Mouse (Mus musculus): ENCODE measurements around the gene Afap1l2. TPM values are rescaled to one million over a fixed set of nuclear protein-coding genes. Genes with fewer than 3 reads are reported as not detected.

The Afap1l2 gene
- total and polyA plus RNA-seq, 3 experiments: 0.17 to 3.1 (median 0.44) TPM

- H3K27me3 ChIP-seq (replicated peaks): no peaks in the 10 kb centered on the region
- no peaks in the 10 kb centered on the region for H3K9me3 ChIP-seq (replicated peaks; ENCODE audit: low read length)
- H3K4me2 ChIP-seq (ENCODE audit: insufficient read depth, low read depth, poor library complexity, severe bottlenecking): no peak overlapping the region
- no peak for DNase-seq (ENCODE audit: extremely low read depth)
- H3K36me3 ChIP-seq (replicated peaks in 1 of 2; ENCODE audit: control insufficient read depth in 1 of 2, insufficient read depth in 1 of 2, low read length in 1 of 2): no peaks in the 10 kb centered on the region
- H3K4me3 ChIP-seq (replicated peaks in 1 of 3; ENCODE audit: low read depth in 2 of 3, low read length in 2 of 3, poor library complexity in 1 of 3): no peak overlapping the region
- H3K79me2 ChIP-seq (replicated peaks; ENCODE audit: control insufficient read depth, extremely low read depth, insufficient read depth, poor library complexity, severe bottlenecking): no peaks in the 10 kb centered on the region
- in situ Hi-C loops (cut with MboI; ENCODE audit: low pct_ligation_motif_present, low pct_unique_long_range_greater_than_20kb, low sequenced_read_pairs) (no loop called here), dilution Hi-C loops (cut with MboI; ENCODE audit: extremely low pct_ligation_motif_present, extremely low pct_unique_long_range_greater_than_20kb, low sequenced_read_pairs) (no loop called here)
- no peak for TF ChIP-seq JUN (IDR thresholded peaks at IDR 0.05; ENCODE audit: insufficient read depth, low read depth, low read length)
- TF ChIP-seq ELF1 (IDR thresholded peaks at IDR 0.05; ENCODE audit: low read depth, low read length): no peak
- TF ChIP-seq NELFE (IDR thresholded peaks at IDR 0.05; ENCODE audit: low read depth, low read length): no peak
- TF ChIP-seq E2F4 (IDR thresholded peaks at IDR 0.05; ENCODE audit: insufficient replicate concordance, low read depth, low read length): no peak
- no peak for TF ChIP-seq ZC3H11A (IDR thresholded peaks at IDR 0.05; ENCODE audit: low read depth, low read length)
- TF ChIP-seq PAX5 (IDR thresholded peaks at IDR 0.05; ENCODE audit: low read length): no peak
- no peak for TF ChIP-seq TBP (conservative IDR thresholded peaks at IDR 0.05; ENCODE audit: low read depth, low read length)
- TF ChIP-seq BHLHE40 (IDR thresholded peaks at IDR 0.05; ENCODE audit: low read depth, low read length): no peak
- no peak for TF ChIP-seq ZKSCAN1 (IDR thresholded peaks at IDR 0.05; ENCODE audit: borderline replicate concordance, low read depth, low read length)
- TF ChIP-seq CHD1 (IDR thresholded peaks at IDR 0.05; ENCODE audit: low read depth, low read length): no peak
- TF ChIP-seq CTCF (conservative IDR thresholded peaks at IDR 0.05 in 1 of 2, IDR thresholded peaks at IDR 0.05 in 1 of 2; ENCODE audit: low read depth in 2 of 2, low read length in 2 of 2): no peak
- TF ChIP-seq USF2 (conservative IDR thresholded peaks at IDR 0.05; ENCODE audit: low read depth, low read length): no peak
- TF ChIP-seq MEF2A (IDR thresholded peaks at IDR 0.05; ENCODE audit: borderline replicate concordance, low read depth, low read length): no peak
- TF ChIP-seq RCOR1 (conservative IDR thresholded peaks at IDR 0.05; ENCODE audit: low read depth, low read length): no peak
- no peak for TF ChIP-seq HCFC1 (IDR thresholded peaks at IDR 0.05; ENCODE audit: low read depth, low read length)
- no peaks in the 10 kb centered on the region for H3K4me1 ChIP-seq (ENCODE audit: control insufficient read depth in 1 of 2, insufficient read depth in 2 of 2)
- H3K27ac ChIP-seq (ENCODE audit: insufficient read depth, low read depth): no peak overlapping the region
- H3K9ac ChIP-seq (ENCODE audit: insufficient read depth, low read depth): no peak overlapping the region
Observed at GRCm38 (mm10) chr19:56994653-56995052, 13.4 kb downstream of the Afap1l2 start.

- DNase-seq (ENCODE audit: extremely low read depth): no peak
- in situ Hi-C loops (cut with MboI; ENCODE audit: low pct_ligation_motif_present, low pct_unique_long_range_greater_than_20kb, low sequenced_read_pairs): no loop called here
- no peaks in the 10 kb centered on the region for H3K4me1 ChIP-seq (ENCODE audit: control insufficient read depth in 1 of 2, insufficient read depth in 2 of 2)
- no peaks in the 10 kb centered on the region for H3K9me3 ChIP-seq (replicated peaks; ENCODE audit: low read length)
- dilution Hi-C loops (cut with MboI; ENCODE audit: extremely low pct_ligation_motif_present, extremely low pct_unique_long_range_greater_than_20kb, low sequenced_read_pairs): no loop called here
- no peak overlapping the region for H3K27ac ChIP-seq (ENCODE audit: insufficient read depth, low read depth)
- H3K27me3 ChIP-seq (replicated peaks): no peaks in the 10 kb centered on the region
- H3K36me3 ChIP-seq (replicated peaks in 1 of 2; ENCODE audit: control insufficient read depth in 1 of 2, insufficient read depth in 1 of 2, low read length in 1 of 2): no peaks in the 10 kb centered on the region
- H3K79me2 ChIP-seq (replicated peaks; ENCODE audit: control insufficient read depth, extremely low read depth, insufficient read depth, poor library complexity, severe bottlenecking): no peaks in the 10 kb centered on the region
- TF ChIP-seq ETS1 (conservative IDR thresholded peaks at IDR 0.05; ENCODE audit: low read depth, low read length) (no peak), BHLHE40 (IDR thresholded peaks at IDR 0.05; ENCODE audit: low read depth, low read length) (no peak), POLR2A (IDR thresholded peaks at IDR 0.05; ENCODE audit: low read depth, low read length) (no peak), JUND (conservative IDR thresholded peaks at IDR 0.05; ENCODE audit: low read depth, low read length) (no peak), CHD1 (IDR thresholded peaks at IDR 0.05; ENCODE audit: low read depth, low read length) (no peak), MEF2A (IDR thresholded peaks at IDR 0.05; ENCODE audit: borderline replicate concordance, low read depth, low read length) (no peak), UBTF (IDR thresholded peaks at IDR 0.05; ENCODE audit: low read depth, low read length) (no peak), USF2 (conservative IDR thresholded peaks at IDR 0.05; ENCODE audit: low read depth, low read length) (no peak), MAZ (IDR thresholded peaks at IDR 0.05; ENCODE audit: low read depth, low read length) (no peak), ZMIZ1 (IDR thresholded peaks at IDR 0.05; ENCODE audit: low read depth, low read length) (no peak), KAT2A (IDR thresholded peaks at IDR 0.05; ENCODE audit: insufficient replicate concordance, low read length) (no peak), RAD21 (IDR thresholded peaks at IDR 0.05; ENCODE audit: low read depth, low read length) (no peak)
- no peak overlapping the region for H3K4me3 ChIP-seq (replicated peaks in 1 of 3; ENCODE audit: low read depth in 2 of 3, low read length in 2 of 3, poor library complexity in 1 of 3)
- no peak overlapping the region for H3K4me2 ChIP-seq (ENCODE audit: insufficient read depth, low read depth, poor library complexity, severe bottlenecking)
- H3K9ac ChIP-seq (ENCODE audit: insufficient read depth, low read depth): no peak overlapping the region
Observed at GRCm38 (mm10) chr19:56993763-56994162, 14.3 kb downstream of the Afap1l2 start.
